Mouse (Mus musculus): ENCODE data around the gene Eda2r.

The Eda2r gene

GRCm38 (mm10) chrX:97377065-97377421 lies at the start of gene Eda2r:
Gene Eda2r (minus strand): TSS chrX:97377216.
- DNase-seq = peak; percentile 26 to 37

GRCm38 (mm10) chrX:97397872-97398271 lies 20.9 kb upstream of the Eda2r start:
- DNase-seq = no peak

GRCm38 (mm10) chrX:97378076-97378475 lies 1.1 kb upstream of the Eda2r start:
- DNase-seq = no peak

- peak; percentile 32 to 40 for DNase-seq
These were observed 523 bp downstream of the Eda2r start for GRCm38 (mm10) chrX:97376321-97377064.

GRCm38 (mm10) chrX:97372826-97373225 lies 4.2 kb downstream of the Eda2r start:
- DNase-seq = no peak

GRCm38 (mm10) chrX:97369206-97369605 lies 7.8 kb downstream of the Eda2r start:
- DNase-seq = no peak

GRCm38 (mm10) chrX:97368741-97369140 lies 8.3 kb downstream of the Eda2r start:
- DNase-seq = no peak

- DNase-seq = peak in 1 of 2 experiments; percentile 0
These were observed 16.1 kb downstream of the Eda2r start for GRCm38 (mm10) chrX:97360919-97361318.

GRCm38 (mm10) chrX:97327891-97328290 lies 49.1 kb downstream of the Eda2r start:
- no peak for DNase-seq
